Mouse (Mus musculus): Measurements from ENCODE around the gene Tsc2. TPM values are rescaled to one million over a fixed set of nuclear protein-coding genes. Genes with fewer than 3 reads are reported as not detected.

Tsc2 gene
- polyA plus RNA-seq, 1 experiment from 2014 or later, result 25.0 TPM

DNA sequence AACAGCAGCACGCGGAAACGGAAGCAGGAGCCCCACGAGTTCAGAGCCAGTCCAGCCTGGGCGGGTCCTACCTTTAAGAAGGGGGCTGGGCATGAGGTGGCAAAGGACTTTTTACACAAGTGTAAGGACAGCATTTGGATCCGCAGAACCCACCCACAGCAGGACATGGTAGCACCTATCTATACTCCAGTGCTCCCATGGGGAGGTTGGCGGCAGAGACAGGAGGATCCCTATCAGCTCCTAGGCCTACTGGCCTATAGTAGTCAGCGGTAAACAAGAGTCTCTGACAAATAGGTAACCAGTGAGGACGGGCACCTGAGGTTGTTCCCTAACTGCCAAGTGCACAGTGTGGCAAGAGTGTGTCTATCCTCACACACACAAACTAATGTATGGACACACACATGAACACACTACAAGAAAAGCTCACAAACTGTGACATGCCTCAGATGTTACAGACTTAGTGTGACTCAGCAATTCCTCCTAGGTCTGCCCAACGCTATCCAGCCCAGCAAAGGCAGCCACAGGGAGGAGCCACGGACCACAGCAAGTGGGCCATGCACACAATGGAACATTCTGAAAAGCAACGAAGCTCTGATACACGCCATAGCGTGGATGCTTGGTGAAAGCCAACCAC lies 14.8 kb downstream of the Tsc2 start:
- DNase-seq (ENCODE audit: low spot score), result no peak

DNA sequence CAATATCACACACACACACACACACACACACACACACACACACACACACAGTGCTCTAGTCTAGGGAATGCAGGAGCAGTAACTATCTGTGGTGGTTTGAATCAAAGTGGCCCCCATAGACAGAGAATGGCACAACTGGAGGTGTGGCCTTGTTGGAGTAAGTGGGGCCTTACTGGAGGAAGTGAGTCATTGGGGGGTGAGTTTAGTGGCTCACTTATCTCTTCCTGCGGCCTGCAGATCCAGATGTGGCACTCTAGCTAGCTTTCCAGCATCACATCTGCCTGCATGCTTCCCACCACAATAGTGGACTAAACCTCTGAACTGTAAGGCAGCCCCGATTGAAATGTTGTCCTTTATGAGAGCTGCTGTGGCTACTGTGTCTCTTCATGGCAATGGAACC lies 21.7 kb downstream of the Tsc2 start:
- DNase-seq (ENCODE audit: low spot score), result no peak

DNA sequence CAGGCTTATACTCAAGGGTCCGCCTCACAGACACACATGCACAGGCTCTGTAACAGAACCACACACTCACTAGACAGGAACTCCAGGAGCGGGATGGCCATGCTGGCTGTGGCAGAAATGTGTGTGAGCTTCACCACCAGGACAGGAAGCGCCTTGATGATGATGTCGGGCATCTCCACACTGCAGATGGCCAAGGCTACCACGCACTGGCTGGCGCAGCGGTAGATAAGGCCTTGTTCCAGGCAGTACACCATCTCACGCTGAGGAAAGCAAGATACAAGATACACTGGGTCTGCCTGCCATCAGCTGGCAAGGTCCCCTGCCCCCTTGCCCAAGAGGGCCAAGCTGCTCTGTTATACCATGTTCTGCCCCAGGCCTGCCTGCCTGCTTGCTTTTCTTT lies 23.6 kb downstream of the Tsc2 start:
- no peak for DNase-seq (ENCODE audit: low spot score)

DNA sequence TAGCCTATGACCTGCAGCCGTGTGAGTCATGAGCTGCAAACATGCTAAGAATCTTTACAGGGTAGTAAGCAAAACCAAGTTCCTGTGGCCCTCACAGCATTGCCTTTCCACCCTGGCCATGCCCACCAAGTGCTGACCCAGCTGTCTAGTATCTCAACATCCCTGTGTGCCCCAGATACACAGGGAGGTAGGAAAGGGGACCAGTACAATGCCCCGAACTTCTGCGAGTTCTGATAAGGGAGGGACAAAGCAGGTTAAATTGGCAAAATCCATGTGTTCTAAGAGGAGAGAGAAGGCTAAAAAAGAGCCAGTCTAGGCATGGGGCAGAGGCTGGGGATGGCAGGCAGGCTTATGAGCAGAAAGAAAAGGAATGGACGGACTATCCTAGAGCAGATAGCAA lies 24.1 kb downstream of the Tsc2 start:
- no peak for DNase-seq (ENCODE audit: low spot score)

DNA sequence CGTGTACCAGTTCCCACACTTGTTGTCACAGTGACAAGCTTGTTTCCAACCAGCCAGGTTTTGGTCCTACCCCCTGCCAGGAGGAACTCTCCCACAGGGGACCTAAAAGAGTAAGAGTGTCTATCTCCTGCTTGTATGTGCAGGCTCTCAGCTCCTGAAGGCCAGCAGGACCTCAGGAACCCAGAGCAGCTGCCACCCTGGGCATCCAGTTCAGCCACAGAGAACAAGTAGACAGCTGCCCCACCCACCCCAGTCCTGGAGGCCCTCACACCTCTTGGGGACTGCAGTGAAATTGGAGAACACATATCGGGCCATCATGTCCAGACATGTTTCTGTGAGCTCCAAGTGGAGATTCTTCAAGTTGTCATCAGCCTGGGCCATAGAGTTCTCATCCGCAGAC lies 27.9 kb downstream of the Tsc2 start:
- DNase-seq (ENCODE audit: low spot score), result no peak

DNA sequence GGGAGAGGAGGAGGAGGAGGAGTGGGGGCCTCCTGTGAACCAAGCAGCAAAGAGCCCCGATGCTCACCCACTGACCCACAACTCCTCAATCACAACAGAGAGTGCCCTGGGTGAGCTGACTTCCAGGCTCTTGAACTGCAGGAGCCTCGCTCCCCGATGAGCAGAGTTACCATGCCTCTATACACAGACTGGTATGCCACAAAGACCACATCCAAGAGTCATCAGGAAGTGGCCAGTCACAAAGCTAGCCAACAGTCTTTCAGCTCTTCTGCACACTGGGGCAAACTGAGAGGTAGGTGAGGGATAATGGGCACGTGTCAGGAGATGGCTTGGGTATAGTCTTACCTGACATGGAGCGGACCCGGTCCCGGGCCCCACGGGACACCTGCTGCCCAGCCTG lies 28.5 kb downstream of the Tsc2 start:
- DNase-seq (ENCODE audit: low spot score), result no peak

DNA sequence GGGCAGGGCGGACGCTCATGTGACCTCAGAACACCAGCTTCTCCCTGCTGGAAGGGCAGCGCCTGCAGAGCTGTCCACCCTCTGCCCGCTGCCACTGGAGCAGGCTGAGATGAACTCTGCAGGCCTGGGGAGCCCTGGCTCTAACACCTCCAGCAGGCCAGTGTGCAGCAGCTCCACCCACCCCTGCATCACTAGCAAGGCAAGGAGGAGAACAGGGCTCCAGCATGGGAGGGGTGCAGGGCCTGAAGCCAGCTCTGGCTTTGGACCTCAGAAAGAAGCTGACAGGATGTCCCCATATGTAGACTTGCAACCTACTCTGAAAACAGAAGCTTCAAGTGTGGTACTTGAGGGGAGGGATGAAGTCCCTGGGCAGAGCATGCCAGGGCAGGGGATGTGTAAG lies 31.9 kb downstream of the Tsc2 start:
- no peak for DNase-seq (ENCODE audit: low spot score)

DNA sequence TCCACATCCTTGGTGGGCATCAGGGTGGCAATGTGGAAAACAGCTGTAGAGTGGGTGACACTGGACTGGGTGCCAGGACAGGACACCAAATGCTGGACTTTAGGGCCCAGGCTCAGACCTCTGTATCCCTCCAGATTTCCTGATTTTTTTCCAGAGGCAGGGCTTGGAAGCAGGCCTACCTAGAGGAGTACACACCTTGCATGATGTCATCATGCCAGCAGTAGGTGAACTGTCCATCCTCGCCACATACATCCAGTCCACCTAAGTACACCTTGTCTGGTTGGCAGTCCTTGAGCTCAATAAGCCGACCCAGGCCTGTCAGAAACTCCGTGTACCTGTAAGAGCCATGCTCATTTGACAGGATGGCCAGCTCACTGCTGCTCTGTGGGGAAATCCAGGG lies 34.4 kb downstream of the Tsc2 start:
- DNase-seq (ENCODE audit: low spot score), result no peak

DNA sequence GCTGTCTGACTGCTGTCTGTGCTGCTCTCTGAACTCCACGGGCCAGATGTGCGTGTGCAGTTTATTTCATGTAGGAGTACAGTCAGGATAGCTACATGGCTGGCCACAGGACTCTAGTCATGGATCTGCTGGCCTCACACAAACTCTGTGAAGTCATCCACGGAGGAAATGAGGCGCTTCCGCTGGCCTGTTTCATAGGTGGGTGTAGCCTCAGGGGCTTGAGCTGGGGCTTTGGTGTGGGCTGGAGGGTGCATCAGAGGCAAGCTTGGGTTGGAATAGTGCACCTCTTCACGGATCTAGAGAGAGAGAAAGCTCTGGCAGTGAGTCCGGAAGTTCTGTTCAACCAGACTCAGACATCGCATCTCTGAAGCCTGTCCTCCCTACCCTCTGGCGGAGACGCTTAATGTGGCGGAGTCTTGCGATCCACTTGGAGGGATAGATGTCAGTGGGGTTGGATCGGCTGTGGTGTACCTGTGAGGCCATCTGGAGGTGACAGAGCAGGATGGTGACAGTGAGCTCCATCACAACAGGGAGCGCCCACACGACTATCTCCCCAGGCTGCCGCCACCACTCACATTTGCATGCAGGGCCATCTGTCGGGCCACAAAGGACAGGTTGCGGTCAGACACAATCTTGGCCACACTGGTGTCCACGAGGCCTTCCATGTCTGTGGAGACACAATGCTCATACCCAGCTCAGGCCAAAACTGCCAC lies 35.8 kb downstream of the Tsc2 start:
- no peak for DNase-seq (ENCODE audit: low spot score)

DNA sequence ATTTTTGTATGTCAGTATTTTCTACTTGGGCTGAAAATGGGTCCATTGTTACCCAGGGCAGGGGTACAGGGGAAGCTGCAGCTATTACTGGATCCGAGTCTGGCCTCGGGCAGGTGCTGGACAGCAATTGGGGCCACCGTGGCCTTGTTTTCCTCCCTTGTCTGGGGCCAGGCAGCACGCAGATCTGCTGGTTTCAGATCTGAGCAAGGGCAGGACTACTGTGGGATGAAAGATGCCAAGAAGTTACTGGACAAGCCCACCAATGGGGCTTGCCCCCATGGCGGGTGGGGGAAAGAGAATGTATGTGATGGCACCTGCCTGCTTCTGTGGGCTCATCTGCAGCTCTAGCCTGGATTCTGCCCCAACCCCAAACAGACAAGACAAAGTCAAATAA lies 36.4 kb downstream of the Tsc2 start:
- no peak for DNase-seq (ENCODE audit: low spot score)

DNA sequence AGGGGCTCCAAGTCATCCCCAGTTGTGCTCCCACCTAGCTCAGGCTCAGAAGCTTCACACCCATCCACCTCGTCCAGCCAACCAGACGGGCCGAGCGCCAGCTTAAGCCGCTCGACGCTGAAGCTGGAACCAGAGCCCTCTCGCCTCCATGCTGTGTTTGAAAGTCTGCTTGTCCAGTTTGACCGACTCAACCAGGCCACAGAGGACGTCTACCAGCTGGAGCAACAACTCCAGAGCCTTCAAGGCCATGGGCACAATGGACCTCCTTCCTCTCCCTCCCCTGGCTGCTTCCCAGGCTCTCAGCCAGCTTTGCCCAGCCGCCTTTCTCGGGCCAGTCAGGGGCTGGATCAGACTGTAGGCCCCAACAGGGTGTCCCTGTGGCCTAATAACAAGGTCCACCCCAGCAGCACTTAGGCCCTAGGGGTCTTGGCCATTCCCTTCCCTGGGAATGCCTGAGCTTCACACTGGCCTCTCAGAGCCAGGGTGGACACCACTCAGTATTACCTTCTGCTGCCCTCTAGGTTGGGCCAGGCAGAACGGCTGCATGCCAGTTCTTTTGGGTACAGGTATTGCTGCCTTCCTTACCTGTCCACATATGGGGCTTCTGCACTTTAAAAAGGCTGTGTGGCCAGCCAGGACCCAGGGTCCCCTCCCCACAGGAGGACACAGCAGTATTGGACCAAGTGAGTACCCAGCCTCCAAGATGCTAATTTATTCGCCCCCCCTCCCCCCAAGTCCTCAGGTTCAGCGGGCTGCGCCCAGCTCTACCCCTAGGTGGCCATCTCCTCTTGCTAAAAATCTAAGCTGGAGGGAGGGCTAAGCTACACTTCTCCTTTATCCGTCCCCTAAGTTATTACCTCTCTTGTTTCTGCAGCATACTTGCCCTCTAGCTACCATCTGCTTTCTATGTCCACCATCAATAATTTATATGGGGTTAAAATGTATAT lies 37.0 kb downstream of the Tsc2 start:
- DNase-seq (ENCODE audit: low spot score), result no peak

DNA sequence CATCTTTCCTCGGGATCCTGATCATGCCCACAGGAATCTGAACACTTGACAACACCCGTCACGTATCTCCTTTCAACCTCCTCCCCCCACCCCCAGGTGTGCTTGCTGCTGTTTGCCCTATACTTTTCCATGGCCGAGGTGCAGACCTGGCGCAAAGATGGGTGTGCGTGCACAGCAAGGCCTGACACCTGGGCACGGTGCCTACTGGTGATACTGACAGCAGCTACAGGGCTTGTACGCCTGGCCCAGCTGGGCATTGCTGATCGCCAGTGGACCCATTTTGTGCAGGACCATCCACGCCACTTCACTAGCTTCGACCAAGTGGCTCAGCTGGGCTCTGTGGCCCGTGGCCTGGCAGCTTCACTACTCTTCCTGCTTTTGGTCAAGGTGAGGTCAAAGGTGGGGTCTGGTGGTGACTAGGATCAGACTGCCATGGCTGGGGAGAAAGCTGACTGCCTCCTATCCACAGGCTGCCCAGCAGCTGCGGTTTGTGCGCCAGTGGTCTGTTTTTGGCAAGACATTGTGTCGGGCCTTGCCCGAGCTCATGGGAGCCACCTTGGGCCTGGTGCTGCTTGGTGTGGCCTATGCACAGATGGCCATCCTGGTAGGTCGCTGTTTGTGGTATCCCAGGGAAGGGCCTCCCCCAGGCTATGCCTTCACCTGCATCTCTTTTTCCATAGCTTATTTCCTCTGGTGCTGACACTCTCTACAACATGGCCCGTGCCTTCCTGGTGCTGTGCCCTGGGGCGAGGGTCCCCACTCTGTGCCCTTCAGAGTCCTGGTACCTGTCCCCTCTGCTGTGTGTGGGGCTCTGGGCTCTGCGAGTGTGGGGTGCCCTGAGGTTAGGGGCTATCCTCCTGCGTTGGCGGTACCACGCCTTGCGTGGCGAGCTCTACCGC lies 38.2 kb downstream of the Tsc2 start:
- no peak for DNase-seq (ENCODE audit: low spot score)

DNA sequence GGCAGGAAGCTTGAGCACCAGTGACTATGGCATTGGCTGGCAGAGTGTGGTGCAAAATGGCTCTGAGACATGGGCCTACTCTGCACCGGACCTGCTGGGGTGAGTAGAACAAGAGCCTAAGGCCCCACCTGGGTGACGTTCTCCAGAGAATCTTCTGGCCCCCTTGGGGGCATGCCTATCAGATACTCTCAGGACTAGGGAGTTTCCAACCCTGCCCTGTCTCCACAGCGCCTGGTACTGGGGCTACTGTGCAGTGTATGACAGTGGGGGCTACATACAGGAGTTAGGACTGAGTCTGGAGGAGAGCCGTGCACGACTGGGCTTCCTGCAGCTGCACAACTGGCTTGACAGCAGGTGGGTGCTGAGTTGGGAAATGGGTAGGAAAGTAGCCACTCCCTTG lies 39.2 kb downstream of the Tsc2 start:
- no peak for DNase-seq (ENCODE audit: low spot score)

DNA sequence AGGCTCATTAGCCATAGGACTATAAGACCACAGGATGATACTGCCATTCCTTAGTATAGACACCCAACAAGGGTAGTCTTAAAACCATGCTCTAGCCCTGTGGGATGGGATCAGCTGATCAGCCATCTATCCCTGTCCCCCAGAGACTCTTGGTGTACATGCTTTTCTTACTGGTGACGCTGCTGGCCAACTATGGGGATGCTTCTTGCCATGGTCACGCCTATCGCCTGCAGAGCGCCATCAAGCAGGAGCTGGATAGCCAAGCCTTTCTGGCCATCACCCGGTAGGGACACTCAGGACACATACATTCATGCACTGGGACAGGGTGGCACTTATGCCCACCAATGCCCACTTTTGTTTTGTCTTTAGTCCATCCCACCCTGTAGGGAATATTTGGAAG lies 40.7 kb downstream of the Tsc2 start:
- no peak for DNase-seq (ENCODE audit: low spot score)

DNA sequence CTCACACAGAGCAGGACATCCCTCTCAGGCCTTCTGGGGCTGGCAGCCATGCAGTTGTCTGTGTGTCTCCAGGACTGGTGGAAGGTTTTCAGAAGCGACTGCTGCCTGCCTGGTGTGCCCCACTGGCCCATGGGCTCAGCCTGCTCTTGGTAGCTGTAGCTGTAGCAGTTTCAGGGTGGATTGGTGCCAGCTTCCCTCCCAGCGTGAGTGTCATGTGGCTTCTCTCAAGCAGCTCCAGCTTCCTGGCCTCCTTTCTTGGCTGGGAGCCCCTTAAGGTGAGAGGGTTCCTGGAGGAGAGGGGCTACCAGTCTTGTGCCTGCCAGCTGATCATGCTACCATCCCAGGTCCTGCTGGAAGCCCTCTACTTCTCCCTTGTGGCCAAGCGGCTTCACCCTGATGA lies 41.5 kb downstream of the Tsc2 start:
- no peak for DNase-seq (ENCODE audit: low spot score)

DNA sequence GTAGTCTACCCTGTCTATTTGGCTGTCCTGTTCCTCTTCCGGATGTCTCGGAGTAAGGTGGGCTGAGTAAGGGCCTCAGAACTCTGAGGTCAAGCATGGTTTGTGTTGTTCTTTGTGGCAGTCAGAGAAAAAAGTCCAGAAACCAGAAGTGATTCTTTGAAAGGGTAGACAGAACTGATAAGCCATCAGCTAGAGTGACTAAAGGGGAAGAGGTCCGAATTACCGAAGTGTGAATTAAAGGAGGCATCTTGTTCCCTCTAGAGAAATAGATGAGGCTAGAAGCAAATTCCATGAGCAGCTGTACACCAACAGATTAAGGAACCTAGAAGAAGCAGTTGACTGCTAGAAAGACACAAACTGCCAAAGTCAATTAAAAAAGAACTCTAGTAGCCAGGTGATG lies 45.9 kb downstream of the Tsc2 start:
- DNase-seq (ENCODE audit: low spot score), result no peak

DNA sequence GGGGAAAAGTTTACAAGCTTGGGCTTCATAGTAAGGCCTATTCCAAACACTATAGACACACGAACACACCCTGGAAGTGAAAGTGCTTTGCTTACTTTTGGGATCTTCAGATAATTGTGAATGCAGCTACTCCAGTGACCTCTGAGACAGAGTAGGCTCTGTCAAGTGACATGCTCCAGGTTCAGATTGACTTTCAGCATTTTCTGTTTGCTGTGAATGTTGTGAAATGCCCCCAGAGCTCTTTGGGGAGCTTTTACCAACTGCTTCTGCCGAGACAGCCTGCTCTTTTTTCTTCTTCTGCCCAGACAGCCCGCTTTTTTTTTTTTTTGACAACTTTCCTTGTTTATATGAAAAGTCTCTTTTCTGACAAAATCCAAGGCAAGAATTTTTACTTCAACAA lies 47.9 kb downstream of the Tsc2 start:
- DNase-seq (ENCODE audit: low spot score), result no peak

DNA sequence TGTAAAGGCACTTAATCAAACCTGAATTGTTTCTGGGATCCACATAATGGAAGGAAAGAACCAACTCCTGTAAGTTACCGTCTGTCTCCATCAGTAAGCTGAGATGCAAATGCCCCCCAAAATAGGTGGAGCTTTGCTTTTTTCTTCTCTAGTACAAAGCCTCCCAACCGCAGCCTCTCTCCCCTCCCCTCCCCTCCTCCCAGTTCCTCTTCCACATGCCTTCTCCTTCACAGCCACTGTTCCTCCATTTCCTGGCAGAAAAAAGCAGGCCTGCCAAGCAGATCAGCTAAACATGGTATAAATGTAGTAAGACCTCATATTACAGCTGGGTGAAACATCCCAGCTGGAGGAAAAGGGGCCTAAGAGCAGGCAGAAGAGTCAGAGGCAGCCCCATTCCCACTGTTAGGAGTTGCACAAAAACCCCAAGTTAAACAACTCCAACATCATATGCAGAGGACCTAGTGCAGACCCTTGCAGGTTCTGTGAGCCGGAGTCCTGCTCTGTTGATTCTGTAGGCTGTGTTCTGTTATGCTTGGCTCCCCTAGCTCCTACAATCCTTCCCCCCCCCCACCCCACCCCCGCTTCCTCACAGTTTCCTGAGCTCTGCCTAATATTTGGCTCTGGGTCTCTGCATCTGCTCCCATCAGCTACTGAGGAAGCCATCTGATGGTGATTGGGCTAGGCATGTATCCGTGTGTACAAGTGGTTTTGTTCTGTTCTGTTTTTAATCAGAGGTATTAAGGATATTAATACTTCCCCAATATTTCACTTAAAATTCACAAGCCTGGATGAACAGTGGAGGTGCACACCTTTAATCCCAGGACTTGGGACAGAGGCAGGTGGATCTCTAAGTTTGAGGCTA lies 48.6 kb downstream of the Tsc2 start:
- no peak for DNase-seq (ENCODE audit: low spot score)

DNA sequence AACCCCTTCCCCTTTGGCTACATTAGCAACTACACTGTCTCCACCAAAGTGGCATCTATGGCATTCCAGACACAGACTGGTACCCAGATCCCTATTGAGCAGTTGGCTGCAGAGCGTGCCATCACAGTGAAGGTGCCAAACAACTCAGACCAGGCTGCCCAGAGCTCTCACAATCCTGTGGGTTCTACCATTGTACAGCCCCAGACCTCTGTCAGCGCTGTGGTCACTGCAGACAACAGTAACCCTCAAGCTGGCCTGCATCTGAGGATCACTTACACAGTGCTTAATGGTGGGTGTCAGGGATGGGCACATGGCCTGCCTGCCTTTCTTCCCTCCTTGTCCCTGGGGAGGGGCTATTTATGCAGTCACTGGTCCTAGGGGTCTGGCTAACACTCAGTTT lies 52.1 kb downstream of the Tsc2 start:
- DNase-seq (ENCODE audit: low spot score), result no peak

DNA sequence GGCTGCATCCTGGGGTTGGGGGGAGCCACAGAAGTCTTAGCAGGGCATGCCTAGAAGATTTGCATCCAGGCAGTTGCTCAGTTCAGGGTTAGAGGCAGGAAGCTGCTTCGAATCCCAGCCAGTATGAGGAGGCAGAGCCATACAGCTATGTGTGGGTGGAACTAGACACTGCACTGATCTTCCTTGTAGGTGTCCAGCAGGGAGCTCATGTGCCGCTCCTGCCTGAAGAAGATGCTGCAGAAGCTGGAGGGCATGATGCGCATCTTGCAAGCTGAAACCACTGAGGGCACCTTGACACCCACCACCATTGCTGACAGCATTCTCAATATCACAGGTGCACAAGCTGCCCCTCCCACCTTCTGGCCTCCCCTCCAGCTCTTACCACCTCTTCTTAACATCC lies 52.9 kb downstream of the Tsc2 start:
- no peak for DNase-seq (ENCODE audit: low spot score)
